Mouse (Mus musculus) hematopoietic stem cell, adult 5-6 weeks (primary cell): ENCODE measurements around the gene Olfr157. TPM values are rescaled to one million over a fixed set of nuclear protein-coding genes. Genes with fewer than 3 reads are reported as not detected.
"Not testable (repeated sequence)": the region's sequence is repeated elsewhere in the genome, so short reads cannot be mapped to it uniquely, and the experiment has no call there.

Experiments used
- ATAC-seq, 2 experiments: fragments of 125-278 bp in 1 of 2; replicated peaks in 1 of 2; 2 replicates each; pipeline ENCODE4 v1.8.0; 2016 to 2017; ENCODE audit warnings: inconsistent platforms in 2 of 2, mild to moderate bottlenecking in 2 of 2, moderate number of reproducible peaks in 2 of 2, low read depth in 1 of 2, moderate TSS enrichment in 1 of 2; ENCODE audit not compliant: low FRiP score in 2 of 2, poor library complexity in 2 of 2, severe bottlenecking in 2 of 2, insufficient read depth in 1 of 2, low TSS enrichment in 1 of 2
- total RNA-seq: library from RNA; stranded (forward); fragments of 172-1452, 232-1000 nt; gene quantifications from 2 replicates; pipeline ENCODE4 v1.2.3, GENCODE M21; 2017

Gene Olfr157
- total RNA-seq, 1 experiment from 2014 or later = not detected

DNA sequence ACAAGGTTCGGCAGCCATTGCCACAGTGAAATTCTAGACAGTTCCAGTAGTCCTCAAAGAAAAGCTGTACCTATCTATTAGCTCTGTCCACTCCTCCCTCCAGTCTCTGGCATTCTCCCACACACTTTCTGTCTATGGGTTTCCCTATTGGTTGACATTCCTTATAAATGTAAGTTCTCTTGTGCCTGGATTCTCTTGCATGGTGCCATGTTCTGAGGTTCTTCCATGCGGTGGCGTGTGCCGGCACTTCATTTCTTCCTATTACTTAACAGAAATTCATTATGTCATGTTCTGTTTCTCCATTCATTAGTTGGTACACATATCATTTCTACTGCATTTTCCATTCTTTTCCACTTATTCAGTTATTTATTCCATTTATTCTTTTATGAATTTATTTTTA lies 11.2 kb downstream of the Olfr157 start:
- ATAC-seq = no peak

GRCm38 (mm10) chr4:43823845-43824337 lies 16.1 kb downstream of the Olfr157 start, which contains the start of gene Olfr156:
Olfr156 (minus strand) TSS chr4:43823895.
- ATAC-seq = no peak

- ATAC-seq = no peak
These were observed 17.0 kb downstream of the Olfr157 start for GRCm38 (mm10) chr4:43822896-43823550.

DNA sequence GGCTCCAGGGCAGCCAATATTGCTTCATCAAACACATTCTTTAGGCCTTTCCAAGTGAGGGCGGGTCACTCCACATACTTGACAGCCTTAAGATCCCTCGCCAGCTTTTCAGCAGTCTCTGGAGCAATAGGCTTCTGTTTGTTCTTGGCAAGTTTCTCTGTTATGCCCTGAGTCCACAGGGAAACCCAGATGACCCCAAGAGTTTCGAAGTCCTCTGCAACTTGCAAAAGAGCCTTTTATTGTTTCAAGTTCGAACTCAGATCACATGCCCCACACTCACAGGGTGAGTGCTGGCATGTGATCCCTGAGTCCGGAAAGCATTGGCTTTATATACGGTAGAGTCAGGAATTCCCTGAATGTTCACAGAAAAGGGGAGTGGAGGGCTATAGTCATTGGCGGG lies 41.1 kb downstream of the Olfr157 start:
- no peak for ATAC-seq

DNA sequence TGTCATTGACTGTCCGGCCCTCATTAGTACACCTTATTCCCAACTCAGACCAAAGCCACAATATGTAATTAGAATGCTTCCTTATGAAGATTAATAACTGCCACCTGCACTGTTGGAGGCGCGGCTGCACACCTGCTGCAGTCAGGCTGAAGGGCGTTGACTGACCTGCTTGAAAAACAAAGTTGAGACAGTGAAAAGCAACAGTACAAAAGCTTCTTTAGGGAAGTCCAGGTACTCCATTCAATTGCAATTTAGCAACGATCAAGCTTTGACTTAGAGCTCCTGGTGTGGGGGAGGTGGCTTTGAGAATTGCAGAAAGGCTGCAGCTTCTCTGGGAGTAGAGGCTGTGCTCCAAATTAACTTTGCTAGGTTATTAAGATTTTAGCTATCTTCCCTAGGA lies 44.2 kb downstream of the Olfr157 start:
- ATAC-seq = not testable (repeated sequence)

DNA sequence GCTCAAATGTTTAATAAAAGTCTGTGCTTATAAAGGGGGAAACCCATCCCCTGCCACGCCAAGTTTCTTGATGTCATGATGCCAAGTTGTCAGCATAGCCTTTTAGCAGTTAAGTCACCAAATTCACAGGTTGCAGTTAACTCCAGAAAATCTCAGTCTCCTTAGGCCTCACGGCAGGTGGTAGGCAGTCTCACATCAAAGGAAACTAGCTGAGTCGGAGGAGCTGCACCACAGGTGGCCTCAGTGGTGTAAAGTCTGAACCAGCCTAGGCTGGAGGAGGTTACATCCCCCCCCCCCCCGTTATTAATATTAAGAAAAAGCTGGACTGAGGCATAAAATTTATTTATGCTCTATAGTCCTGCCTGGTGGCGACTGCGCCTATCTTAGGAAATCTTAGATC lies 44.7 kb downstream of the Olfr157 start:
- no peak for ATAC-seq

Other genes with a start within 250 kb of the Olfr157 start
- gene Npr2, start 208.3 kb downstream of the Olfr157 start, total RNA-seq = 4.2 and 7.2 TPM in 2 replicates
- gene Spag8, start 186.6 kb downstream of the Olfr157 start, total RNA-seq = not detected in 2 replicates
- gene Hint2, start 183.7 kb downstream of the Olfr157 start, total RNA-seq = 61.0 and 88.4 TPM in 2 replicates
- gene Tmem8b, start 171.2 kb downstream of the Olfr157 start, total RNA-seq = 1.3 and 1.8 TPM in 2 replicates
- gene Fam221b, start 171.1 kb downstream of the Olfr157 start, total RNA-seq = 0.44 and 0.50 TPM in 2 replicates
- gene Olfr70, start 139.4 kb downstream of the Olfr157 start, total RNA-seq = not detected in 2 replicates
- not detected in 2 replicates for gene Olfr71, start 129.9 kb downstream of the Olfr157 start, total RNA-seq
- gene Hrct1, start 113.0 kb downstream of the Olfr157 start, total RNA-seq = not detected in 2 replicates
- gene Spaar, start 110.2 kb downstream of the Olfr157 start, total RNA-seq = not detected in 2 replicates
- not detected in 2 replicates for gene Olfr159, start 69.2 kb downstream of the Olfr157 start, total RNA-seq
- gene Olfr156, start 16.3 kb downstream of the Olfr157 start, total RNA-seq = not detected in 2 replicates
- gene Olfr155, start 11.4 kb upstream of the Olfr157 start, total RNA-seq = not detected in 2 replicates
- gene Reck, start 35.3 kb upstream of the Olfr157 start, total RNA-seq = 2.5 and 2.8 TPM in 2 replicates
- 40.2 and 62.5 TPM in 2 replicates for gene Glipr2, start 117.2 kb upstream of the Olfr157 start, total RNA-seq
- 0.44 TPM in 1 of 2 replicates, not detected in the other for gene Ccin, start 143.3 kb upstream of the Olfr157 start, total RNA-seq
- 288 and 367 TPM in 2 replicates for gene Clta, start 164.3 kb upstream of the Olfr157 start, total RNA-seq
- gene Gne, start 244.0 kb upstream of the Olfr157 start, total RNA-seq = 31.5 and 32.3 TPM in 2 replicates